Mouse (Mus musculus) G1E (cell line): ENCODE measurements around the gene Ttll11. TPM values are rescaled to one million over a fixed set of nuclear protein-coding genes. Genes with fewer than 3 reads are reported as not detected.

ENCODE experiments used
- ATAC-seq: 2 replicates; pipeline ENCODE4 v1.8.0; 2016; ENCODE audit warnings: mild to moderate bottlenecking; ENCODE audit not compliant: insufficient number of reproducible peaks, poor library complexity, low FRiP score, severe bottlenecking; ENCODE audit errors: extremely low read depth
- DNase-seq: peaks from one replicate; pipeline ENCODE4 v3.0.0; 2012; ENCODE audit warnings: low spot score
- H3K27me3 ChIP-seq: 2 replicates; pipeline ENCODE4 v1.6.1; 2012; ENCODE audit warnings: mild to moderate bottlenecking, low read length, inconsistent platforms; ENCODE audit not compliant: insufficient read depth
- H3K36me3 ChIP-seq: replicated peaks from 2 replicates; pipeline ENCODE3; 2012; ENCODE audit warnings: mild to moderate bottlenecking, inconsistent platforms
- H3K4me1 ChIP-seq: 2 replicates; pipeline ENCODE4 v1.6.1; 2012; ENCODE audit warnings: low read depth, low read length, inconsistent platforms, mixed read lengths; ENCODE audit not compliant: insufficient read depth
- H3K4me3 ChIP-seq: 2 replicates; pipeline ENCODE4 v1.5.1; 2012; ENCODE audit warnings: low read depth, mild to moderate bottlenecking, inconsistent platforms, low read length, moderate library complexity, mixed read lengths
- H3K9me3 ChIP-seq: replicated peaks from 2 replicates; pipeline ENCODE4 v1.6.1; 2012; ENCODE audit warnings: inconsistent platforms
- CTCF ChIP-seq: IDR thresholded peaks from 2 replicates; pipeline ENCODE4 v1.5.1; 2012; ENCODE audit warnings: low read depth, low read length, inconsistent platforms, mixed read lengths
- GATA1 ChIP-seq: IDR thresholded peaks from 2 replicates; pipeline ENCODE4 v1.6.1; 2012; ENCODE audit warnings: borderline replicate concordance, low read length, inconsistent platforms, mixed read lengths
- GATA2 ChIP-seq: IDR thresholded peaks from 2 replicates; pipeline ENCODE4 v1.6.1; 2012; ENCODE audit warnings: low read depth, low read length, inconsistent platforms, borderline replicate concordance
- POLR2AphosphoS5 ChIP-seq: IDR thresholded peaks from 2 replicates; pipeline ENCODE4 v1.6.1; 2012; ENCODE audit warnings: low read depth, low read length, inconsistent platforms; ENCODE audit not compliant: insufficient replicate concordance
- TAL1 ChIP-seq: conservative IDR thresholded peaks from 2 replicates; pipeline ENCODE4 v1.6.1; 2012; ENCODE audit warnings: low read depth, low read length, inconsistent platforms, mixed read lengths
- polyA plus RNA-seq: library from polyadenylated mRNA; stranded (reverse); fragments of >175 nt; gene quantifications from 2 replicates; pipeline ENCODE4 v1.2.3, GENCODE M21; 2012
- total RNA-seq, 2 experiments: library from RNA; stranded (forward) in 1 of 2; stranded (reverse) in 1 of 2; fragments of 200-1000 nt in 1 of 2; fragments of >200 nt in 1 of 2; fragmentation: Nextera tagmentation in 1 of 2; gene quantifications; 2 replicates each; pipeline ENCODE4 v1.2.3; 2014 to 2017

Ttll11 gene
- total and polyA plus RNA-seq, 3 experiments = 0.33 to 0.87 TPM; not detected in 1

GRCm38 (mm10) chr2:35993481-35993880 is 13.8 kb upstream of the Ttll11 start:
- Histone ChIP-seq H3K4me1 (no peaks in the 10 kb centered on the region), H3K36me3 (no peaks in the 10 kb centered on the region), H3K27me3 (peaks cover 51% of the 10 kb centered on the region), H3K4me3 (no peak overlapping the region), H3K9me3 (no peaks in the 10 kb centered on the region)
- ATAC-seq (no peak), DNase-seq (no peak)
- no peak for TF ChIP-seq TAL1
- TF ChIP-seq GATA1 = no peak
- TF ChIP-seq POLR2AphosphoS5 = no peak
- TF ChIP-seq GATA2 = no peak
- no peak for TF ChIP-seq CTCF

- no peak for TF ChIP-seq GATA2
- TF ChIP-seq POLR2AphosphoS5 = no peak
- TF ChIP-seq TAL1 = no peak
- no peak for TF ChIP-seq GATA1
- no peak for TF ChIP-seq CTCF
- Histone ChIP-seq H3K36me3 (no peaks in the 10 kb centered on the region), H3K9me3 (no peaks in the 10 kb centered on the region), H3K4me3 (no peak overlapping the region), H3K4me1 (no peaks in the 10 kb centered on the region), H3K27me3 (peaks cover 54% of the 10 kb centered on the region)
- DNase-seq (no peak), ATAC-seq (no peak)
These were observed 12.5 kb upstream of the Ttll11 start for GRCm38 (mm10) chr2:35992259-35992658.

DNA sequence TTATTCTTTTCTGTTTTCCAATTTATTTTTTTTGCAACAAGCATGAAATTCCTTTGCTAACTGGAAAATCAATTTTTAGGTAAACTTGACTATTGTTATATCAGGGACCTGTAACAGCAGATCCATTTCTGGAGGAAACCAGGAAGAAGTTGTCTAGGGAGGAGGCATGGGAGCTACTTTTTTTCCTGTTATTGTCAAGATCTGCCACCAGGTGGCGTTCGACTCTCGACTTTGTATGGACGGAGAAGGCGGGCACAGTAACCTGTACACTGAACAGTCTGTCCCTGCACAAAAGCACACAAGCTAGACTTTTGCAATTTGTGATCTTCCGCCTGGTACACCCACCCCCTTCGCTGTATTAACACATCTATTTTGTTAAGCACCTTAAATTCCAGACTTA is 4.2 kb upstream of the Ttll11 start:
- TF ChIP-seq CTCF = peak; percentile 27; the same call in 1 of the 2 replicates
- TF ChIP-seq GATA2 = no peak
- TF ChIP-seq POLR2AphosphoS5 = no peak
- Histone ChIP-seq H3K36me3 (no peaks in the 10 kb centered on the region), H3K4me3 (no peak overlapping the region), H3K27me3 (peaks cover 42% of the 10 kb centered on the region), H3K9me3 (no peaks in the 10 kb centered on the region), H3K4me1 (peaks cover 11% of the 10 kb centered on the region)
- ATAC-seq (peak; percentile 35; the same call in 1 of the 2 replicates), DNase-seq (peak; percentile 48)

DNA sequence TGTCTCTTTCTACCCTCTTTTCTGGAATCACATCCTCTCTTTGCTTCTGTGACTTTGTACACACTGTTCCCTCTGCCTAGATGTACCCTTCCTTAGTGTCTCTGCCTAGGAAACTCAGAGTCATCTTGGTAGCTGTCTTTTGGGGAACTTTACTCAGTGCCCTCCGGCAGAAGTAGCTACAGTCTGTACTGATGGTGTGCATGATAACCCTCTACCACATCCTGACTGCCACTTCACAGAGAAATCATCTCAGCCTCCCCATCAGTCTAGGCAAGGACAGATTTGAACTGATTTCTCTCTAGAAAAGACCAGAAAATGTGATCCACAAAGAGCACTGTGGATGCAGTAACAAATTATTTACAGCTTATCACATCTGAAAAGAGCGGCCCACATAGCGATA is 2.2 kb upstream of the Ttll11 start:
- Histone ChIP-seq H3K4me3 (no peak overlapping the region), H3K27me3 (peaks cover 25% of the 10 kb centered on the region), H3K36me3 (peaks cover 13% of the 10 kb centered on the region), H3K9me3 (no peaks in the 10 kb centered on the region), H3K4me1 (peaks cover 31% of the 10 kb centered on the region)
- TF ChIP-seq GATA2 = no peak
- no peak for TF ChIP-seq GATA1
- no peak for TF ChIP-seq POLR2AphosphoS5
- no peak for TF ChIP-seq TAL1
- no peak for TF ChIP-seq CTCF
- ATAC-seq (0 out of 2 replicates have a peak, but pooled peaks have one; percentile 16), DNase-seq (no peak)

GRCm38 (mm10) chr2:35978941-35979643 is 621 bp downstream of the Ttll11 start:
- TF ChIP-seq POLR2AphosphoS5 (no peak), GATA1 (no peak), GATA2 (no peak), TAL1 (no peak), CTCF (no peak)
- Histone ChIP-seq H3K27me3 (peaks cover 6% of the 10 kb centered on the region; the same call in 1 of the 2 replicates), H3K4me1 (peaks cover 37% of the 10 kb centered on the region), H3K36me3 (peaks cover 28% of the 10 kb centered on the region), H3K9me3 (no peaks in the 10 kb centered on the region), H3K4me3 (peak overlapping the region; percentile 89)
- DNase-seq = peak; percentile 39
- ATAC-seq = no peak

DNA sequence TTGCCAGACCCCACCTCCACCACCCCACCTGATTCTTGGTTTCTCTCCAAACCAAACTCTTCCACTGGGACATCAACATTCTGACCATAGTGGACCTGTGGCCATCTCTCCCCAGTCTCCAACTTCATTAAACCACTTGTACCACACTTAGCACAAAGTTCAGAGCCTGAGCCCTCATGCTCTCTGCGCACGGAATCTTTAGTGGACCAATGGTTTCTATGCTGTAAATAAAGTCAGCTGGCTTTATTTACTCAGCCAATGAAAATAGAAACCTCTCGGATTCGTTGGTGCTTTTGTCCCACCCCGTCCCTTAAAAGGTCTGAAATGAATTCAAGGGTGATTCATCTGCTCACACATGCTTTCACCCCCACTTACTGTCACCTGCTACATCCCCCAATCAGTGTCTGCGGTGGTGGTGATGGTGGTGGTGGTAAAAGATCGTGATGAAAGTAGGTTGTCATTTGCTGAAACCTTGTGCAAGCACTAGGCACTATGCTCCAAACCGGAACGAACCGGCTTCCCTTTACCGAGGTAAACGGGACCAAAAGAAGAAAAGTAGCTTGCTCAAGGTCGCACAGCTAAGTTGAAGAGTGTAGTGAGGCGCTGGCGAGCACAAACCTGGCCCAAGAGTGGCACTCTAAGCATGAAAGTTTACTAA is 1.3 kb downstream of the Ttll11 start:
- Histone ChIP-seq H3K4me1 (peaks cover 37% of the 10 kb centered on the region), H3K36me3 (peaks cover 28% of the 10 kb centered on the region), H3K9me3 (no peaks in the 10 kb centered on the region), H3K27me3 (peaks cover 6% of the 10 kb centered on the region; the same call in 1 of the 2 replicates), H3K4me3 (peak overlapping the region; percentile 89)
- peak; percentile 10 for DNase-seq
- ATAC-seq = peak; percentile 24
- TF ChIP-seq CTCF (no peak), GATA1 (no peak), GATA2 (no peak), POLR2AphosphoS5 (no peak), TAL1 (no peak)

DNA sequence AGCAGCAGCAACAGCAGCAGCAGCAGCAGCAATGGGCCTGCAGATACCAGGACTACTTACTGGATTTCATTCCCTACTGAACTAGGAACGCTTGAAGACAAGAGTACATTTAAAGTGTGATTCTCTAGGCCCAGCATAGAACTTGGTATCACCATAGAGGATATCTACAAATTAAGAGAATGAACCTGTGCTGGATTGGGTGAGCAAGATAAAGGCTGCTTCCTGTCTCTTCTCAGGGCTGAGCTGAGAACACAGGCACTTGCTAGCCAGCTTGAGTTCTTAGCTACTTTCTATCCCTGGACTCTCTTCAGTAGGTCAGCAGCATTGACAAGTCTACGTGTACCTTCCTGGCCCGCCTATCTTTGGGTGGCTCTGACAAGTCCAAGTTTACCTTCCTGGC is 2.0 kb downstream of the Ttll11 start:
- Histone ChIP-seq H3K4me1 (peaks cover 37% of the 10 kb centered on the region), H3K36me3 (peaks cover 28% of the 10 kb centered on the region), H3K27me3 (peaks cover 4% of the 10 kb centered on the region; the same call in 1 of the 2 replicates), H3K4me3 (peak overlapping the region; percentile 36; the same call in 1 of the 2 replicates), H3K9me3 (no peaks in the 10 kb centered on the region)
- no peak for TF ChIP-seq TAL1
- no peak for TF ChIP-seq GATA1
- no peak for TF ChIP-seq POLR2AphosphoS5
- no peak for TF ChIP-seq GATA2
- no peak for TF ChIP-seq CTCF
- ATAC-seq = no peak
- no peak for DNase-seq
